Mouse (Mus musculus) hindbrain, embryonic 13.5 days (tissue): ENCODE data around the gene Tomm20l. TPM values are rescaled to one million over a fixed set of nuclear protein-coding genes. Genes with fewer than 3 reads are reported as not detected.
"Not testable (repeated sequence)": the region's sequence is repeated elsewhere in the genome, so short reads cannot be mapped to it uniquely, and the experiment has no call there.

Experiments used
- ATAC-seq: fragments of 200-750 bp; cut with Nextera tagmentation; 2 replicates; pipeline ENCODE4 v1.8.0; 2017; ENCODE audit warnings: moderate TSS enrichment; ENCODE audit not compliant: low FRiP score
- H3K27ac ChIP-seq: fragments of 300-500 bp; sonication (generic); 2 replicates; pipeline ENCODE4 v1.5.1; 2015; ENCODE audit warnings: inconsistent platforms, mild to moderate bottlenecking, moderate library complexity
- H3K27me3 ChIP-seq: fragments of 300-500 bp; sonication (generic); 2 replicates; pipeline ENCODE4 v1.6.1; 2015; ENCODE audit warnings: mild to moderate bottlenecking, inconsistent platforms
- H3K36me3 ChIP-seq: fragments of 300-500 bp; sonication (generic); 2 replicates; pipeline ENCODE4 v1.6.1; 2015; ENCODE audit warnings: mild to moderate bottlenecking, inconsistent platforms
- H3K4me1 ChIP-seq: fragments of 300-500 bp; sonication (generic); replicated peaks from 2 replicates; pipeline ENCODE4 v1.6.1; 2015; ENCODE audit warnings: inconsistent platforms
- H3K4me2 ChIP-seq: fragments of 300-500 bp; sonication (generic); 2 replicates; pipeline ENCODE4 v1.6.1; 2015; ENCODE audit warnings: inconsistent platforms, mild to moderate bottlenecking, moderate library complexity
- H3K4me3 ChIP-seq: fragments of 300-500 bp; sonication (generic); 2 replicates; pipeline ENCODE4 v1.5.1; 2015; ENCODE audit warnings: mild to moderate bottlenecking, inconsistent platforms
- H3K9ac ChIP-seq: fragments of 300-500 bp; sonication (generic); 2 replicates; pipeline ENCODE4 v1.6.1; 2015; ENCODE audit warnings: mild to moderate bottlenecking, inconsistent platforms
- H3K9me3 ChIP-seq: fragments of 300-500 bp; sonication (generic); 2 replicates; pipeline ENCODE4 v1.6.1; 2016; ENCODE audit warnings: inconsistent platforms
- WGBS: fragments of 180-500 bp; shearing (Covaris S2); methylation state at CpG from one replicate; pipeline ENCODE4 v1.1.7; 2015; 5-methylcytosine and 5-hydroxymethylcytosine counted together
- polyA plus RNA-seq: library from polyadenylated mRNA; unstranded; fragments of >200 nt; fragmentation: Nextera tagmentation; extraction: Ambion mirVana; gene quantifications from 2 replicates; pipeline ENCODE4 v1.2.1, GENCODE M21; 2015

Gene Tomm20l
- polyA plus RNA-seq, result not detected in 2 replicates

DNA sequence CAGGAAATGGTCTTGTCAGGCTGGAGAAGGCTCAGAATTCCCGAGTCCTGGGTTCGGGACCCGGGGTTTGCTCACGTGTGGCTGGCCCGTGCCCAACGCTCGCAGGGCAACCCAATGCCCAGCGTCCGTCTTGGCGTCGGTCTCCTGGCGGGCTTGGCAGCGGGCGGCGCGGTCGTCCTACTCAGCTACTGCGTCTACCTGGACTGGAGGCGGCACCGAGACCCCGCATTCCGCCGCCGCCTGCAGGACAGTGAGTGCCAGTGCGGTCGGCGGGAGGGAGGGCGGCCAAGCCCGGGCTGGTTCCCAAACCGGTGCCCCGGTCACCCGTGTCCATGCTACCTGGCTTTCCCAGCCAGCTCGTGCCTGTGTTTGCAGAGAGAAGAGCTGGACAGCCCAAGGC lies at the start of gene Tomm20l:
Tomm20l (plus strand) TSS at position 98 of the 400 bp plus-strand sequence.
- Histone ChIP-seq H3K27ac (no peak within 1 kb of the TSS), H3K4me3 (no peak within 1 kb of the TSS), H3K9me3 (no peaks in the 10 kb centered on the region), H3K4me2 (peak within 1 kb of the TSS; percentile 44), H3K36me3 (no peaks in the 10 kb centered on the region), H3K9ac (peak within 1 kb of the TSS; percentile 56; the same call in 1 of the 2 replicates), H3K27me3 (peaks cover 7% of the 10 kb centered on the region; the same call in 1 of the 2 replicates), H3K4me1 (peaks cover 12% of the 10 kb centered on the region)
- ATAC-seq, result no peak
- WGBS, result 8% methylated on average over 33 of the region's 33 CpGs

DNA sequence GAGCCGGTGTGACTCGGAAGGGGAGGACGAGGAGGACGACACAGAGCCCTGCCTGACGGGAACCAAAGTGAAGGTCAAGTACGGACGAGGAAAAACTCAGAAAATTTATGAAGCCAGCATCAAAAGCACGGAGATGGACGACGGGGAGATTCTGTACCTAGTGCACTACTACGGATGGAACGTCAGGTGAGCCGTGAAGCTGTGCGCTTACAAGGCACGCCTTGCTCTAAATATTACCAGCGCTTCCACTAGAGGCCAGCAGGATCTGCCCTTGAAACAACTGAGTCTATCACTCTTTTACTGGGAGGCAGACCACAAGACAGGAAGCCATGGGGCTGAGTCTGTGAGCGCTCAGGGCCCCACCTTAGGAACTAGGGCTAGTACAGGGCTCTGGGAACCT lies 41.4 kb upstream of the Tomm20l start:
- Histone ChIP-seq H3K27me3 (no peaks in the 10 kb centered on the region), H3K9ac (no peak overlapping the region), H3K9me3 (no peaks in the 10 kb centered on the region), H3K4me2 (no peak overlapping the region), H3K4me3 (no peak overlapping the region), H3K27ac (no peak overlapping the region), H3K36me3 (peaks cover 85% of the 10 kb centered on the region), H3K4me1 (no peaks in the 10 kb centered on the region)
- no peak for ATAC-seq
- 95% methylated on average over 17 of the region's 17 CpGs for WGBS

DNA sequence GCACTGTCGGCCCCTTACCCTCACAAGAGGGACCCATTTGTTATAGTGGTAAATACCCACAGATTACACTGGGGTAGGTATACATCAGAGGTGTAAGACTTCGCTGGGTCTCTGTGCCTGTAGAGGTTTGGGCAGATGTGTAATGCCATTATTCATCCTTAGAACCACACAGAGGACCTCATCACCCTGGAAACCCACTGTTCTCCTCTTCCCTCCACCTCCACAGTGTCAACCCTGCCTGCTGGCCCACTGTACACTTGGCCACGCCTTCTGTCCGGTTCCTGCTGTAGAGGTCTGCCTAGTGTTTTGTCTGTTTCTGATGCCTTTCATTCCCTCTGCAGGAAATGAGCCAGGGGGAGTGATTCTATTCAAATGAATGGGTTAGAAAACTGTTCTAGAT lies 39.2 kb upstream of the Tomm20l start:
- Histone ChIP-seq H3K36me3 (peaks cover 90% of the 10 kb centered on the region), H3K4me2 (no peak overlapping the region), H3K9ac (no peak overlapping the region), H3K9me3 (no peaks in the 10 kb centered on the region), H3K4me1 (no peaks in the 10 kb centered on the region), H3K27me3 (no peaks in the 10 kb centered on the region), H3K27ac (no peak overlapping the region), H3K4me3 (no peak overlapping the region)
- no peak for ATAC-seq
- 93% methylated on average over 4 of the region's 4 CpGs for WGBS

DNA sequence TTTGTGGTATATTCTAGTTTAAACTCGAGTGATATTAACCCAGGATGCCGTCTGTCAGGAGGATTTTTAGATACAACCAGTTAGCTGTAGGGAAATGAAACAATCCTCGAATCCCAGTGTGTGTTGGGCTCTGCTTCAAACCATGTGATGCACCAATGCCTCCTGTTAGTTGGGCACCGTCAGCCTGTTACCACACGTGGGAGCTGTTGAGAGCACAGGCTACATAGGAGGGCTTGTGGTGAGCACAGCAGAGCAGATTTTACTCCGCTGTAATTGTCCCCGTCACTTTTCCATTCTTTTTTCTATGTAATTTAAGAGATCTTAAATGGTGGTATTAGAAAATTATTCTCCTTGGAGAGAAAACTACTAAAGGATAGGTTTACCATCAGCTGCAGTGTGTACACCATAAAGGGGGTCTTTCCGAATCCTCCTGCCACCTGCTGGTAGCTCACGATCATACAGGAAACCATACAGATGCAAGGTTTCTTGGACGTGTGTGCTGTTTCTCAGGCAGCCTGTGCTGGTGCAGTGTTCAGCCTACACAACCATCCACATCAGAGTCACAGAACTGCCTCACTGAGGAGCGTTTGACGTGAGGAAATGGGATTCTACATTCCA lies 38.0 kb upstream of the Tomm20l start:
- Histone ChIP-seq H3K4me3 (no peak overlapping the region), H3K4me1 (no peaks in the 10 kb centered on the region), H3K27ac (no peak overlapping the region), H3K27me3 (no peaks in the 10 kb centered on the region), H3K9me3 (no peaks in the 10 kb centered on the region), H3K4me2 (no peak overlapping the region), H3K9ac (no peak overlapping the region), H3K36me3 (peaks cover 78% of the 10 kb centered on the region)
- WGBS, result 65% methylated on average over 12 of the region's 12 CpGs
- no peak for ATAC-seq

DNA sequence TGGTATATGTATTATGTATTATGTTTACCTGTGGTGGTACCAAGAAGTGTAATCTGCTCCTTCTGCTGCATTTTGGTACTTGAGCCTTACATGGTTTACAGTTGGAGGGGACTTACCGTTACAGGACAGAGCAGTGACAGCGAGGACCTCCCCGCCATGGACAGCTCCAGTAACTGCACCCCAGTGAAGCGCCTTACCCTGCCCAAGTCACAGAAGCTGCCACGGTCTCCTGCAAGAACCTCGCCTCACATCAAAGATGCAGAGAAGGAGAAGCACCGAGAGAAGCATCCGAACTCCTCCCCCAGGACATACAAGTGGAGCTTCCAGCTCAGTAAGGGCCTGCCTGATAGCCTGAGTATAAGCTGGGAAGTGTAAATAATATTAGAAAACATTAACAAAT lies 24.9 kb upstream of the Tomm20l start:
- no peak overlapping the region for H3K4me2 ChIP-seq
- no peak overlapping the region for H3K9ac ChIP-seq
- WGBS, result 95% methylated on average over 8 of the region's 8 CpGs
- H3K4me1 ChIP-seq, result no peaks in the 10 kb centered on the region
- no peak overlapping the region for H3K4me3 ChIP-seq
- no peak overlapping the region for H3K27ac ChIP-seq
- no peaks in the 10 kb centered on the region for H3K27me3 ChIP-seq
- H3K9me3 ChIP-seq, result no peaks in the 10 kb centered on the region
- no peak for ATAC-seq
- peaks cover 28% of the 10 kb centered on the region for H3K36me3 ChIP-seq

DNA sequence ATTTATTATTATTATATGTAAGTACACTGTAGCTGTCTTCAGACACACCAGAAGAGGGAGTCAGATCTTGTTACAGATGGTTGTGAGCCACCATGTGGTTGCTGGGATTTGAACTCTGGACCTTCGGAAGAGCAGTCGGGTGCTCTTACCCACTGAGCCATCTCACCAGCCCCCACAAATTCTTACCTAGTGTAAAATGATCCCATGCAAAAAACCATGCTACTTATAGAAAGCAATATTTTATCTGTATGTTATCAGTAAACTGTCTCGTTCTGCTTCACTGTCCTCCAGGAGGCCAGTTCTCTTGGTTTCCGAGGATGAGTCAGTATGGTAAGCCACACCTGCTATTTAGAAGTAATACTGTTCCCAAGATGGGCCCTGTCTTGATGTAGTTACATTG lies 7.0 kb upstream of the Tomm20l start:
- 95% methylated on average over 4 of the region's 4 CpGs for WGBS

DNA sequence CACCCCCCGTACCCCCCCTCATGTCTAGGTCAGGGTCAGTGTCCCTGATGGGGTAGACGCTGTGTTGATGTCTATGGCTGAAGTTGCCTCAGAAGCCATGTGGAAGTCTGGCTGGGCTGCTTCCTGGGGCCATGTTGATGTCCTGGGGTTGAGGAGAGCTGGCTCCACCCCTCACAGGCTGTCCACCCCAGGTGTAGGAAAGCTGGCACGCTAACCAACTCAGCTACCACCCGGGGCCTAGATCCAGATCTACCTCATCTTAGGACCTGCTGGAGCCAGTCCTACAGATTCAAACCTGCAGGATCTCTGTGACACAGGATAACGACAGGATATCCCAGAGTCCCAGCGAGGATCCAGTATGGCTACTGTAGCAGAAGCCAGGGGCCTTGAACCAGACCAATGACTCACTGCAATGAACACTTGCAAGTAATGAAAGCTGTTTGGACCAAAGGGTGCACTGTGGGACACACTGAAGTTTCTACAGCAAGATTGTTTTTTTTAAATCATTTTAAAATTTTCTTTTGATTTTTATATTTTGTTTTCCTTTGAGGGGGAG lies 3.9 kb upstream of the Tomm20l start:
- H3K27ac ChIP-seq, result no peak overlapping the region
- H3K4me1 ChIP-seq, result peaks cover 5% of the 10 kb centered on the region
- no peaks in the 10 kb centered on the region; the same call in 1 of the 2 replicates for H3K36me3 ChIP-seq
- no peak overlapping the region for H3K4me2 ChIP-seq
- peaks cover 7% of the 10 kb centered on the region; the same call in 1 of the 2 replicates for H3K27me3 ChIP-seq
- no peaks in the 10 kb centered on the region for H3K9me3 ChIP-seq
- no peak for ATAC-seq
- no peak overlapping the region for H3K4me3 ChIP-seq
- WGBS, result 88% methylated on average over 6 of the region's 6 CpGs
- no peak overlapping the region for H3K9ac ChIP-seq

More for the DNA sequence above, 7.0 kb upstream of the Tomm20l start:
- not testable (repeated sequence) for H3K4me1 ChIP-seq, H3K9me3 ChIP-seq, H3K9ac ChIP-seq, ATAC-seq, H3K4me2 ChIP-seq, H3K4me3 ChIP-seq, H3K36me3 ChIP-seq, H3K27me3 ChIP-seq, H3K27ac ChIP-seq

DNA sequence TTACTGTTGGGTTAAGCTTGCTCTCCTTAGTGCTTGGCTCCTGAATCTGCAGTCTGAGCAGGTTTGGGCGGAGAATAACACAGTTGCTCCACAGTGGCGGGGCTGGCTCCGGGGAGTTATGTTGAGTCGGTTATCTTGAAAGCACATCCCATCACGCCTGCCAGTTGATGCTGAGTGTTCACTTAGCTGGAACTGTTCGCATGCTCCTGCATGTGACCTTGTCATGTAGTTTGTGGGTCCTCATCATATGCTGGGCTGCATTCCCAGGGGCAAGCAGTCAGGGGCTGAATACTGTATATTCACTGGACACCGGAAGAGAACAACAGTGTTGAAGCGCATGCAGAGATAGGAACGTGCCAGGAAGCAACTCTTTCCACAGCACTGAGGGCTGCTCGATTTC lies 1.8 kb downstream of the Tomm20l start:
- Histone ChIP-seq H3K36me3 (no peaks in the 10 kb centered on the region), H3K4me1 (peaks cover 12% of the 10 kb centered on the region), H3K27me3 (peaks cover 7% of the 10 kb centered on the region; the same call in 1 of the 2 replicates), H3K4me3 (no peak overlapping the region), H3K4me2 (no peak overlapping the region), H3K27ac (no peak overlapping the region), H3K9ac (no peak overlapping the region), H3K9me3 (no peaks in the 10 kb centered on the region)
- no peak for ATAC-seq
- 90% methylated on average over 10 of the region's 10 CpGs for WGBS

DNA sequence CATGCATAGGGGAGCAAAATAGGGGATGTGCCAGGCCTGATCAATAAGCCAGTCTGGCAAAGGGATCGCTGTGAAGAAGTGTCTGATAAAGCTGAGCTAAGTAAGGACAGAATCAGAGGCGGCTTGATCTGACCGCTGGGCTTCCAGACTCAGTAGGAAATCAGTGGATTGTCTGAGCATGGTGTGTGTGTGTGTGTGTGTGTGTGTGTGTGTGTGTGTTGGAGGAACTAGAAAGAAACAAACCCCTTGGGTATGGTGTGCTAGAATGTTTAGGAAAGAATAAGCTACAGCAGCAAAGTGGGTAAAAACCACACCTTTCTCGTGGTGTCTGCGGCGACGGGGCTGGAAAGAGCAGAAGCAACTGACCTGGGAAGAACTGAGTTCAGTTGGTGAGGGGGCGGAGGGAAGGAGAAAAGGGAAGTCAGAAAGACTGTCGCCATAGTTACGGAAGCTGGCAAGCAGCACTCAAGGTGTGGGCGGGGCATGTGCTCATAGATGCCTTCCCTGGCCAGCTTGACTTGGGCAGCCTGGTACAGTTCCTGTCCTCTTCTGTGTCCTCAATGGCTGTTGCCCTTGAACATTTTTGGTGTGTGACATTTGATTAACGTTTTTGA lies 2.6 kb downstream of the Tomm20l start:
- Histone ChIP-seq H3K9ac (no peak overlapping the region), H3K27me3 (peaks cover 7% of the 10 kb centered on the region; the same call in 1 of the 2 replicates), H3K27ac (no peak overlapping the region), H3K9me3 (no peaks in the 10 kb centered on the region), H3K4me2 (peak overlapping the region; percentile 22), H3K4me3 (no peak overlapping the region), H3K36me3 (no peaks in the 10 kb centered on the region), H3K4me1 (peaks cover 12% of the 10 kb centered on the region)
- no peak for ATAC-seq
- WGBS, result 34% methylated on average over 12 of the region's 12 CpGs

DNA sequence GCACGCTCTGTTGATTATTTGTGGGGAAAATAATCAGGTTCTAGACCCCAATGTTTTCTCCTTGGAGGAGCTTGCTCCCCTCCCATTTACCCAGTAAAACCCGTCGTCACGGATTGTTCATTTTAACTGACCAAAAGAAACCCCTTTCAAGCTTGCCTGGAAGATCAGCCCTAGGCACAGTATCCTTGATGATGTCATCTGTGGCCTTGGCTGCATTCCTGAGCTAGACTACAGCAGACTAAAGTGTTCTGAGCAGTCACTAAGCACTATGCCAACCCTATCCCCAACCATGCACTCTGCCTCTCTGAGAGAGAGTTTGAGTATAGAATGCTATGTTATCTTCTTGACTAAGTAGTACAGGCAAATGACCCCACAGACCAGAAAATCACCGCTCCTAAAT lies 5.2 kb downstream of the Tomm20l start:
- Histone ChIP-seq H3K9ac (no peak overlapping the region), H3K4me3 (no peak overlapping the region), H3K4me2 (no peak overlapping the region), H3K27me3 (peaks cover 5% of the 10 kb centered on the region; the same call in 1 of the 2 replicates), H3K27ac (no peak overlapping the region), H3K4me1 (peaks cover 9% of the 10 kb centered on the region), H3K36me3 (no peaks in the 10 kb centered on the region), H3K9me3 (no peaks in the 10 kb centered on the region)
- ATAC-seq, result no peak
- WGBS, result 77% methylated on average over 5 of the region's 5 CpGs

DNA sequence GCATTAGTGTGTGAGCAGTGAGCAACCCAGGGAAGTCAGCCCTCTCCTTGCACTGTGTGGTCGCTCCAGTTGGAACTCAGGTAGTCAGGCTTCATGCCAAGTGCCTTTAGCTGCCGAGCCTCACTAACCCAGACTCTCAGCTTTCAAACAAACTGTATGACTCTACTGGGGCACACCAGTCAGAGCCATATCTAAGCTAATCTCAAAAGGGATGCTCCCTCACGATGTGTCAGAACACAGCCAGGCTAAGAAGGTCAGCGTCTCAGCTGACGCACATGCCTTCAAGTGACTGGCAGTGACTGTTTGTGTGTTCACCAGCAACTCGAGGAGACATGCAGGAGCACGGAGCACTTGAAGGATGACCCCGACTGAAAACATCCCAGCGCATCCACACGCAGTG lies 11.5 kb downstream of the Tomm20l start:
- H3K4me1 ChIP-seq, result no peaks in the 10 kb centered on the region
- no peaks in the 10 kb centered on the region for H3K27me3 ChIP-seq
- H3K9me3 ChIP-seq, result no peaks in the 10 kb centered on the region
- H3K4me3 ChIP-seq, result no peak overlapping the region
- H3K36me3 ChIP-seq, result peaks cover 31% of the 10 kb centered on the region
- H3K9ac ChIP-seq, result no peak overlapping the region
- no peak overlapping the region for H3K27ac ChIP-seq
- ATAC-seq, result no peak
- no peak overlapping the region for H3K4me2 ChIP-seq
- whole genome bisulfite sequencing, result 93% methylated on average over 10 of the region's 10 CpGs

DNA sequence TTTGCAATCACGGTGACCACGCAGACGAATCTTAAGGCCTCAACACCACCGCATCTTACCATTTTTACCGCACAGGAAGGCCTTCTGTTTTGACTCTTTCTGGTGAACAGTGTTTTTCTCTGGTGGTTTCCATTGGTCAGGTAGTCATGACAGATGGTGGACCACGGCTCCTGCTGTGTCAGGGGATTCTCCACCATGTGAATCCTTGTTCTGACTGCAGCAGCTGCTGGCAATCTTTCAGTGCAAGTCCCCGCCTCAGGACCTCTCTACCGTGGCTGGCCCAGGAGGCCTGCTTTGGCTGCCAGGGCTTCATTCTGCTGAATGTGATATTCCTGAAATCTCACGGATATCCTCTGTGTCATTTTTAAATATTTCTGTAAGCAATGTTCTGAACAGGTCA lies 12.1 kb downstream of the Tomm20l start:
- 91% methylated on average over 9 of the region's 9 CpGs for WGBS

DNA sequence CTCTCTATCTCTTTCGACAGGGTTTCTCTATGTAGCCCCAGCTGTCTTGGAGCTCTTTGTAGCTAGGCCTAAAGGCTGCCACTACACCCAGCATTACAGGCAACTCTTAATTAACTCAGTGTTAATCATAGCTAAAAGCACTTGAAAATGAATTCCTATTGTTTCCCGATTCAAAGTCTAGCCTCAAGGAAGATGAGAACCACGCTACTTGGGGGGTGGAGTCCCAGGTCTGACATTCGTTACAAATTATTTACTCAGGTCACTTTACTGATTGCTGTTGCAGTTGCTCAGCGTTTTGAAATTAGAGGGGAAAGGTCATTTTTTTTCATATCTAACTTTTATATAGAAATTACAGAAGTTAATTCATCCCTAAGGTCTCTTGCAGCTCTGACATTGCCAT lies 24.4 kb downstream of the Tomm20l start:
- Histone ChIP-seq H3K4me3 (peak overlapping the region; percentile 99), H3K4me2 (peak overlapping the region; percentile 89), H3K27me3 (no peaks in the 10 kb centered on the region), H3K27ac (no peak overlapping the region), H3K4me1 (peaks cover 38% of the 10 kb centered on the region), H3K9ac (peak overlapping the region; percentile 58; the same call in 1 of the 2 replicates), H3K36me3 (peaks cover 29% of the 10 kb centered on the region), H3K9me3 (no peaks in the 10 kb centered on the region)
- 38% methylated on average over 5 of the region's 5 CpGs for WGBS
- no peak for ATAC-seq

More for the DNA sequence above, 12.1 kb downstream of the Tomm20l start:
- Histone ChIP-seq H3K27me3 (no peaks in the 10 kb centered on the region), H3K4me1 (no peaks in the 10 kb centered on the region), H3K36me3 (peaks cover 31% of the 10 kb centered on the region), H3K9me3 (no peaks in the 10 kb centered on the region), H3K27ac (no peak overlapping the region), H3K4me2 (no peak overlapping the region), H3K4me3 (no peak overlapping the region), H3K9ac (no peak overlapping the region)
- ATAC-seq, result no peak
